Mouse (Mus musculus): ENCODE measurements around the gene Tmem210. TPM values are rescaled to one million over a fixed set of nuclear protein-coding genes. Genes with fewer than 3 reads are reported as not detected.

Tmem210 gene
- total and polyA plus RNA-seq, 2 experiments from 2014 or later: not detected

DNA sequence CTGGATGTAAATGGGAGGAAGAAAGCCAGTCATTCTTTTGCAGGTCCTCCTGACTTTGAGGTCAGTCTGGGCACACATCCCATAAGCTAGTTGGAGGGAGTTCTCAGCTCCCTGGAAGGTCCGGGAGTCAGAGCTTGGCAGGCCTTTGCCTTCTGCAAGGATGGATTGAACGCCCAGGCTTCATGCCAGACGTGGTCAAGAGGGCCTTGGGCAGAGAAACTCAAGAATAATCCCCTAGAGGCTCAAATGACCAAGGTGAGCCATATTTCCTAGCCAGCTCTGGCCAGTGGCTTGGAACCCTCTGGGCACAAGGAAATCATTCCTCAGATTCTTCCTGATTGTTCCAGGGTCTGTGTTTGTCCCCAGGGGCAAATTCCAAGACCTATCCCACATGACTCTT, 23.1 kb upstream of the Tmem210 start:
- Histone ChIP-seq H3K27ac (peak overlapping the region; percentile 81; the same call in 1 of the 2 replicates), H3K36me3 (ENCODE audit: insufficient read depth, low read length) (peaks cover 13% of the 10 kb centered on the region; the same call in 1 of the 2 replicates), H3K4me3 (ENCODE audit: low read length) (peak overlapping the region; percentile 60), H3K4me2 (ENCODE audit: low read depth, low read length) (peak overlapping the region; percentile 76), H3K4me1 (ENCODE audit: insufficient read depth, low read length) (peaks cover 44% of the 10 kb centered on the region), H3K9me3 (ENCODE audit: low read length) (no peaks in the 10 kb centered on the region), H3K27me3 (ENCODE audit: insufficient read depth, low read length) (no peaks in the 10 kb centered on the region), H3K9ac (replicated peaks; ENCODE audit: low read length) (peak overlapping the region; percentile 66; the same call in 1 of the 2 replicates)
- 43% methylated on average over 3 of the region's 3 CpGs for WGBS
- TF ChIP-seq CTCF (IDR thresholded peaks at IDR 0.05; ENCODE audit: low read depth): no peak
- no peak for DNase-seq (ENCODE audit: low spot score)
- no peak for ATAC-seq

DNA sequence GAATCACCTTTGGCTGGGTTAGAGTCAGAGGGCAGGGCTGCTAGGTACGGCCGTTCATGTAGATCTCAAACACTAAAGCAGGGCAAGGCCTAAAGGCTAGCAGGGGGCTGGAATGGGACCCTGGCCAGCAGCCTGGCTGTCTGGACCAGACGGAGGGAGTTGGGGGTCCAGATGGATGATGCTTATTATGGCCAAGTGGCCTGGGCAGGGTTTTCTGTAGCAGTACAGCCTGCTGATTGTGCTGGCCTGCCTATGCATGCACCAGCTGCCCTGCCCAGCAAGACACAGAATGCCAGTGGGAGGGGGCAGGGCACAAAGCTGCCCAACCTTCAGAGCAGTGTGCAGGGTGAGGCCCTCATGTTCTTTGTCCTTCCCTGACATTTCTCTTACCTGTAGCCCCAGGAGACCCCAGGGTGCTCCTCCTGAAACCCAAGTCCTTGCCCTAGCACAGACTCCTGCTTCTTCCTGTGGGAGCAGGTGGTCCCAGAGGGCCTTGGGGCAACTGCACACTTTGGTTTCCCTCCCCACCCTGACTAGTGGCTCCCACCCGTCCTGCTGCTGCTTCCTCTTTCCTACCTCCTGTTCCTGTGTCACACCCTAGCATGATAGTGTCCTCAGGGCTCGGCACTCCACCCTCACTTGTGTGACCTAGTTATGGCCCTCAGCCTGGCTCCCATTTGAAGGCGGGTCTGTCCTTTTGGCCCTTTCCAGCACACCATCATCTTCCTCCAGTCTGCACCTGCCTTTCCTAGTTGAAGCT, 21.9 kb upstream of the Tmem210 start:
- whole genome bisulfite sequencing: 40% methylated on average over 6 of the region's 6 CpGs
- TF ChIP-seq CTCF (IDR thresholded peaks at IDR 0.05; ENCODE audit: low read depth): no peak
- peak overlapping the region; percentile 60 for H3K4me3 ChIP-seq (ENCODE audit: low read length)
- H3K27me3 ChIP-seq (ENCODE audit: insufficient read depth, low read length): no peaks in the 10 kb centered on the region
- peaks cover 23% of the 10 kb centered on the region; the same call in 1 of the 2 replicates for H3K36me3 ChIP-seq (ENCODE audit: insufficient read depth, low read length)
- DNase-seq (ENCODE audit: low spot score) (peak; percentile 80), ATAC-seq (peak; percentile 13)
- peak overlapping the region; percentile 81 for H3K27ac ChIP-seq
- no peaks in the 10 kb centered on the region for H3K9me3 ChIP-seq (ENCODE audit: low read length)
- H3K4me1 ChIP-seq (ENCODE audit: insufficient read depth, low read length): peaks cover 47% of the 10 kb centered on the region
- peak overlapping the region; percentile 76 for H3K4me2 ChIP-seq (ENCODE audit: low read depth, low read length)
- peak overlapping the region; percentile 21 for H3K9ac ChIP-seq (replicated peaks; ENCODE audit: low read length)

- H3K4me2 ChIP-seq (ENCODE audit: low read depth, low read length): peak overlapping the region; percentile 76
- no peaks in the 10 kb centered on the region for H3K9me3 ChIP-seq (ENCODE audit: low read length)
- peaks cover 53% of the 10 kb centered on the region for H3K4me1 ChIP-seq (ENCODE audit: insufficient read depth, low read length)
- DNase-seq (ENCODE audit: low spot score) (peak; percentile 49), ATAC-seq (no peak)
- no peak for TF ChIP-seq CTCF (IDR thresholded peaks at IDR 0.05; ENCODE audit: low read depth)
- H3K9ac ChIP-seq (replicated peaks; ENCODE audit: low read length): peak overlapping the region; percentile 21
- peaks cover 23% of the 10 kb centered on the region; the same call in 1 of the 2 replicates for H3K36me3 ChIP-seq (ENCODE audit: insufficient read depth, low read length)
- H3K27me3 ChIP-seq (ENCODE audit: insufficient read depth, low read length): no peaks in the 10 kb centered on the region
- H3K27ac ChIP-seq: peak overlapping the region; percentile 81
- WGBS: 18% methylated on average over 2 of the region's 2 CpGs
- peak overlapping the region; percentile 60 for H3K4me3 ChIP-seq (ENCODE audit: low read length)
These were observed 21.2 kb upstream of the Tmem210 start for GRCm38 (mm10) chr2:25266720-25267119.

DNA sequence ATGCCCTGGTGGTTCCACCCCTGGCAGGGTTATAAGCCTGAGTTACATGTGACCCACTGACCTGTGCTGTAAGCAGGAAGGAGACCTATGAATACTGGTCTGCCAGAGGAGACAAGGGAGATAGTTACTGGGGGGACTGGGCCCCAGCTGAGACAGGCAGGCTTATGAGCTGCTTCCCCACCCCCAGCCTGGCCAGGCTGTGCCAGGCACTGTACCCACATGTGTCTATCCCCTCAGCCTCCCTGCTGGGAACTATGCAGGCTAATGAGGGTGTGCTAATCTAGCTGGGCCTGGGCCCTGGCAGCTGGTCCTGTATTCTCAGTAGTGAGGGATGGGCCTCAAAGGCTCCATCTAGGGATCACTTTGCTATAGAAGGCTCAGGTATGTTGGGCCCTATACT, 20.7 kb upstream of the Tmem210 start:
- Histone ChIP-seq H3K9ac (replicated peaks; ENCODE audit: low read length) (no peak overlapping the region), H3K4me1 (ENCODE audit: insufficient read depth, low read length) (peaks cover 54% of the 10 kb centered on the region), H3K36me3 (ENCODE audit: insufficient read depth, low read length) (peaks cover 23% of the 10 kb centered on the region; the same call in 1 of the 2 replicates), H3K9me3 (ENCODE audit: low read length) (no peaks in the 10 kb centered on the region), H3K27ac (peak overlapping the region; percentile 81), H3K4me2 (ENCODE audit: low read depth, low read length) (peak overlapping the region; percentile 76), H3K27me3 (ENCODE audit: insufficient read depth, low read length) (no peaks in the 10 kb centered on the region), H3K4me3 (ENCODE audit: low read length) (0 out of 2 replicates have a peak overlapping the region, but pooled peaks have one; percentile 60)
- peak; percentile 58 for DNase-seq (ENCODE audit: low spot score)
- no peak for ATAC-seq
- no peak for TF ChIP-seq CTCF (IDR thresholded peaks at IDR 0.05; ENCODE audit: low read depth)

- no peak for ATAC-seq
- Histone ChIP-seq H3K9ac (replicated peaks; ENCODE audit: low read length) (no peak overlapping the region), H3K4me2 (ENCODE audit: low read depth, low read length) (peak overlapping the region; percentile 76), H3K27me3 (ENCODE audit: insufficient read depth, low read length) (no peaks in the 10 kb centered on the region), H3K4me1 (ENCODE audit: insufficient read depth, low read length) (peaks cover 54% of the 10 kb centered on the region), H3K4me3 (ENCODE audit: low read length) (no peak overlapping the region), H3K9me3 (ENCODE audit: low read length) (no peaks in the 10 kb centered on the region), H3K27ac (peak overlapping the region; percentile 81; the same call in 1 of the 2 replicates), H3K36me3 (ENCODE audit: insufficient read depth, low read length) (peaks cover 23% of the 10 kb centered on the region; the same call in 1 of the 2 replicates)
- DNase-seq (ENCODE audit: low spot score): no peak
- WGBS: 68% methylated on average over 4 of the region's 4 CpGs
- TF ChIP-seq CTCF (IDR thresholded peaks at IDR 0.05; ENCODE audit: low read depth): no peak
These were observed 20.1 kb upstream of the Tmem210 start for GRCm38 (mm10) chr2:25267746-25268309.

- peak; percentile 96 for ATAC-seq
- peaks cover 48% of the 10 kb centered on the region for H3K36me3 ChIP-seq (ENCODE audit: insufficient read depth, low read length)
These were observed 16.0 kb upstream of the Tmem210 start, which contains the start of the genes Ssna1 and Anapc2 for GRCm38 (mm10) chr2:25271827-25272511. Gene Ssna1 (minus strand): TSS chr2:25272438. Gene Anapc2 (plus strand): TSS chr2:25272478.

More at GRCm38 (mm10) chr2:25271827-25272511, 16.0 kb upstream of the Tmem210 start, which contains the start of the genes Ssna1 and Anapc2:
- 1% methylated on average over 55 of the region's 55 CpGs for WGBS
- Histone ChIP-seq H3K4me2 (ENCODE audit: low read depth, low read length) (peak within 1 kb of the TSS; percentile 95), H3K27ac (peak within 1 kb of the TSS; percentile 87), H3K9ac (replicated peaks; ENCODE audit: low read length) (peak within 1 kb of the TSS; percentile 79), H3K4me3 (ENCODE audit: low read length) (peak within 1 kb of the TSS; percentile 89), H3K9me3 (ENCODE audit: low read length) (no peaks in the 10 kb centered on the region), H3K27me3 (ENCODE audit: insufficient read depth, low read length) (no peaks in the 10 kb centered on the region), H3K4me1 (ENCODE audit: insufficient read depth, low read length) (peaks cover 28% of the 10 kb centered on the region)
- TF ChIP-seq CTCF (IDR thresholded peaks at IDR 0.05; ENCODE audit: low read depth): peak; percentile 50
- peak; percentile 99 for DNase-seq (ENCODE audit: low spot score)
